Mouse (Mus musculus) cerebral cortex, adult 2 months (tissue): ENCODE results near the gene Zfp57.

Source experiments
- WGBS: fragments of 180-500 bp; shearing (Covaris S2); methylation state at CpG from one replicate; pipeline ENCODE4 v1.1.7; 2018; 5-methylcytosine and 5-hydroxymethylcytosine counted together

The Zfp57 gene

DNA sequence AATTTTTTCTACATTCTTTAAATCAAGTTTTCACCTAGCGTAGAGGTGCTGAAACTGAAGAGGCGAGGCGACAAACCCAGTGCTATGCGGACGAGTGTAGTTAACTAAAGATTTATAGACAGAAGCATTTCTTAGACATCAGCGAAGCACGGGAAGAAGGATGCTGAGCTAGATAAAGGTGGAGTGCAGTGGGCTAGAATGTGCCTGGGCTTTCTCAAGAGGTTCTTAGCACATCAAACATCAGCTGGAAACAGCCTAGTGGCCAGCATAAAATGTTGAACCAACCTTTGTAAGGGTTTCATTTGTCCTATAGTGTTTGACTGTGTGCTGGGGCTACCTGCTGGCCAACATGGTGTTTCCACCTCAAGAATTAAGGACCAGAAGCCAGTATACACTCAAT, at the start of gene Zfp57:
Gene Zfp57, plus strand, starts transcription at position 301 of the 400 bp plus-strand sequence.
- WGBS = 90% methylated on average over 7 of the region's 7 CpGs

DNA sequence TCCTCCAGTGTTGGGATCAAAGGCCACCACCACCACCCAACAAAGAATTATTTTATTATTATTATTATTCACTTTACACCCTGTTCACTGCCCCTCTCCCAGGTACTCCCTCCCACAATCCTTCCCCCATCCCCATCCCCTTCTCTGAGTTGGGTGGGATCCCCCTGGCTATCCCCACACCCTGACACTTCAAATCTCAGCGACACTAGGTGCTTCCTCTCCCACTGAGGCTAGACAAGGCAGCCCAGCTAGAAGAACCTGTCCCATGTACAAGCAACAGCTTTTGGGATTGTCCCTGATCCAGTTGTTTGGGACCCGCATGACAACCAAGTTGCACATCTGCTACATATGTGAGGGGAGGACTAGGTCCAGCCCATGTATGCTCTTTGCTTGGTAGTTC, 48.3 kb upstream of the Zfp57 start:
- 96% methylated on average over 2 of the region's 2 CpGs for WGBS

DNA sequence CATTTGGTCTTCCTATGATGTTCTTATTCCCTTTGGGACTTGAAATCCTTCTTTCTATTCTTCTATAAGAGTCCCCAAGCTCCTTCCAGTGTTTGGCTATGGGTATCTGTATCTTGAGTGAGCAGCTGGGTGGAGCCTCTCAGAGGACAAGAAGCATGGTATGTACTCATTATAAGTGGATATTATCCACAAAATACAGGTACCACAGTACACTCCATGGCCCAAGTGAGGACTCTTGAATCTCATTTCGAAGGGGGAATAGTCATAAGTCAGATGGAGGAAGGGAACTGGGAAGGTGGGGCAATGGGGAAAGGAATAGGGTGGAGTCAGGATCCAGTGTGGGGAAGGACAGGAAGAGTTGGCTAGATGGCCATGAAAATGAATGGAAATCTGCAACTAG, 47.9 kb upstream of the Zfp57 start:
- WGBS = 94% methylated on average over 1 of the region's 1 CpGs

DNA sequence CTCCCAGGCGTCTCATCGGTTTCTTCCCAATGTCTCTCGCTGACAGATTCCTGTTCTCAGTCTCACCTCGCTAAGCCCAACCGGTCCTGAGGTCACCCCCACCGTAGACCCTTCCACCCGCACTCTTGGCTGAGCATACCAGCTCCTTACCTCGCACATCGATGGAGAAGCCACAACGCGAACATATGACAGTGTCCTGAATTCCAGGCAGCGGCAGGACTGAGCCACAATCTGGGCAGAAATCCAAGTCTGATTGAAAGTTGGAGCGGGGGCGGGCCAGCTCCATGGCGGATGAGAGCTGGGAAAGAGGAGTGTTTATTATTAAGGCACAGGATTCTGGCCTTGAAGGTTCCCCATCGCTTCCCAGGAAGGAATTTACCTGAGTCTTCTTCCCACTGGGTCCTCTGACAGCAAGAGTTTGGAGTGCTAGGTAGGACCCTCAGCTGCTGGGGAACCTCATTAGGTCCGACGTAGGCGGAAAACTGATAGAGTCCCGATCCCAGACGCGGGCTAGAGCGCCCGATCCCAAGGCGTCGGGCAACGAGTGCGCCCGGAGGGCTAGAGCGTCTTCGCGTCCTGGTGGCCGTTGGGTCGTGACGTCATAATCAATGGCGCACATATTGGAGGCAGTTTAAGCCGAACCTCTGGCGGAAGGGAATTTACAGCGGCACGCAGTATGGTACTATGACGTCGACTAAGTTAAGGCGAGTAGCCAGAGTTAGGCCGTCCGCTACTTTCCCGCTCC, 42.8 kb upstream of the Zfp57 start, which contains the start of the genes Znrd1 and Znrd1as:
Gene Znrd1, minus strand, starts transcription at position 561 of the 745 bp plus-strand sequence.
Gene Znrd1as, plus strand, starts transcription at position 594 of the 745 bp plus-strand sequence.
- under 1% methylated on average over 46 of the region's 46 CpGs for WGBS

DNA sequence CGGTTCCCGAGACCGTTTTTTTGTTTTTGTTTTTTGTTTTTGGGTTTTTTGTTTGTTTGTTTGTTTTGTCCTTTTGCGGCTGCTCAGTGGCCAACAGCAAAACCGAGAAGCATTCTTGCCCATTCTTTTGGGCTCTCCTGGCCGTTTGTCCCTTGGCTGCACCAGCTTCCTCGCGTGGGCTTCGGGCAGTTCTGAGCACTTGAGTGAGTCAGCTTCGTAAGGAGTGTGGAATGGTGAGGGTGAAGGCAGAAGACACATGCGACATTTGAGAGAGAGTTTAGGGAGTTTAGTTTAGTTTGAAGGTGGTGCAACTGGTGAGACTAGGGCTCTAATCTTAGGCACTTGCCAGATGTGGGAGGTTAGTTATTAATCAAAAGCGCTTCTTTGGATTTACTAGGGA, 42.1 kb upstream of the Zfp57 start:
- 7% methylated on average over 12 of the region's 12 CpGs for whole genome bisulfite sequencing

DNA sequence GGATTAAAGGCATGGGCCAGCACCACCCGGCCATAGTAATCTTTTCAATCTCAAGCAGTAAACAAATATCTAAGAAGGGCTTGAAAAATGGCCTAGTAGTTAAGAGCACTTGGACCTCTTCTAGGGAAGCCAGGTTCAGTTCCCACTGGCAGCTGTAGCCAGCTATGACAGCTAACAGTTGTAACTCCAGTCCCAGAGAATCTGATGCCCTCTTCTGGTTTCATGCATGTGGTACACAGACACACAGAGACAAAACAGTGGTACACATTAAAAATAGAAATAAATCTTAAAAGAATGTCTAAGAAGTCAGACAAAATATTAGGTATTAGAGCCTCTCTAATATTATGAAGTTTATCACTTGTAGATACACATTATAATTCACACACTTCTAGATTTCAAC, 39.8 kb upstream of the Zfp57 start:
- 79% methylated on average over 1 of the region's 1 CpGs for WGBS

DNA sequence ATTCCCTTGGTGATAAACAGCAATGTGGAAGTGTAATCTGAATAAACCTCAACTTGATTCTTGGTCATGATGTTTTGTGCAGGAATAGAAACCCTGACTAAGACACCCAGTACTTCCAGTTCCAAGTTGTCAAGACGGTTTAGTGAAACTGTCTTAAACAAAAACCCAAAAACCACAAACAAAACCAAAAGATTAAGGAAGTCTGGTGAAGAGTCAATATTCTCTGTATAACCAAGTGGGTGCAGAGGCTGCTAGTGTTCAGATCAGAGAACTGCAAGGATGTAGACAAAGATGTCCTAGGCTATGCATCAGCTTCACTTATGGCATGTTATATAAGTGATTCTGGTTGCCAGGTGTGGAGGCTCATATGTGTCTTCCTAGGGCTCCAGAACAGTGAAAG, 34.1 kb upstream of the Zfp57 start:
- WGBS = 71% methylated on average over 1 of the region's 1 CpGs

DNA sequence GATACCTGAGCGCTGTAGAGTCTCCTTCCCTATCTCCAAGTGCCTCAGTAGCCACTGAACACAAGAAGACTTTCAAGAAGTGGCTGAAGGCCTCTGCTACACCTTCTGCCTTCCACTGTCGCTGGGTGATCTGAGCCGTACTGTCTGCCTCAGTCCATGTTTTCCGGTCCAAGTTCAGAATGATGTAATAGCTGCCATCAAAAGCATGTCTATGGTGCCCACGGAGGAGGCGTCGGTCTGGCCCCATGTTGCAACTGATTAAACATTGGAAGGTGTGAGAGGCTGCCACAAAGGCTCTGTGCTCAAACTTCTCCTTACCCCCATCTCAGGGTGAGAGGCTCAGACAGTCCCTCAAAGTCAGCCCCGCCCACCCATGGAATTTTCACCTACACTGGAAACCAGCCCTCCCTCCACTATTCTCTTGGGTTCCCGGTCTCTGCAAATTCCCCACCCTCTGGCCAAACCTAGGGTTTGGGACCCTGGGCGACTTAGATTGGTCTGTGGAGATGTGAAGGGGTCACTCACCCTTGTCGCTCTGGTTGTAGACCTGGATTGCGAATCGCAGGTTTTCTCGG, 30.6 kb upstream of the Zfp57 start:
- WGBS = 87% methylated on average over 14 of the region's 14 CpGs

DNA sequence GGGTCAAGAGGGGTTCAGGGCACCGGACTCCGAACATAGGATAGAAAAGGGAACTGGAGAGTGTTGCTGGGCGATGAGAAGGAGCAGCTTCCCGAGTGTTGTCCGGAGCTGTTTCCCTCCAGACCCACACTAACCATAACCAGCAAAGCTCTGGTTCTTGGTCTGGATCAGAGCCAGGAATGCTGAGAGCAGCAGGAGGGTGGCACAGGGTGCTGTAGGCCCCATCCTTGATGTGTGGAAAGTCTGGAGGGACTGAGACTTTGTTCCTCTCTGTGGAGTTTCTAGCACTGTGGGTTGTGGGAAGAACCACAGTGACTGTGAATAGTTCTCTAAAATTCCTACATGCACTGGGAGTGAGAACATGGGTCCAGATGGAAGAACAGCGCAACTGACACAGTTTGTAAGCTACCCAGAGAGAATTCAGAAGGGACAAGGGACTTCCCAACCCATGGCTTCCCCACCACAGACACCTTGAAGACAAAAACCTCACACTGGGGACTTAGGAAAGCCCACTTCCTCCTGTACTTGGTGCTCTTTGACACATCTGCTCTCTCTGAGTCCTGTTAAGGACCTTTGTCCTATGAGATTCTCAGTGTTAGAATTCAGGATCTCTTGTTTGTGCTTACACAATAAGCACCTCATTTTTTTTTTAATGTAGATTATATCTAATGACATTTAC, 29.7 kb upstream of the Zfp57 start:
- 75% methylated on average over 6 of the region's 6 CpGs for WGBS

DNA sequence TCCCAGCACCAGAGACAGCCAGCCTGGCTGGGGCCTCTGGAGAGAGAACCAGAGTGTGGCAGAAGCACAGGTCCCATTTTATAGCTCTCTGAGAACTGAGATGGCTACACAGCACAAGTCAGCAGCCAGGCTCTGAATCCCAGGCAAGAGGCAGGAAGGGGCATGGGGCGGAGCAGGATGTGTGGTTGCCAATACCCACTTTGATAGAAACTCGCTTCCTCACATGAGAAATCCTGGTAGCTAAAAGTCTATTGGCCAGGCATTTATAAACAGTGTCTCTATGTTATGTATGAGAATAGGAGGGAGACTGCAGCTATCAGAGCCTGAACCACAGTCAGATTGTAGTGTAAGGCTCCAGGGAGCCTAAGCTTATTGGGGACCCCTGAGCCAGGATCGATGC, 28.2 kb upstream of the Zfp57 start:
- 80% methylated on average over 3 of the region's 3 CpGs for WGBS

DNA sequence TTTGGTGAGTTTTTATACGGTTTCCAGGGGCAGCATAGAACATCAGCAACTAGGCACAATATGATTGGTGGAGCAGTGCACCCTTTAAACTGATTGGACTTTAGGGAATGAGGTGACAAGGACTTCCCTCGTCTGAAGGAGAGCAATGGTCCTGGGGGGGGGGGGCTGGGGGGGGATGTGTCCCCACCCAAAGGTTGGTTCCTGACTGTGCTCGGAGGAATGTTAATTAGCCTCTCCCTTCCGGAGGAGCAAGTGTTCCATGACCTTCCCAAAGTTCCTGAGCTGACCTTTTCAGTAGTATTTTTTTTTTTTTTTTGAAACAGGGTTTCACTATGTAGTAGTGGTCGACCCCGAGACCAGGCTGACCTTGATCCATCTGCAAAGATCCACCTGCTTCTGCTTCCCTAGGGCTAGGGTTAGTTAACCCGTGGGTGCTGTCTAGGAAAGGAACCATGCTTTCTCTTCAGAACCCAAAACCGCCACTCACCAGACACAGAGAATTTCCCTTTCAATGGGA, 27.6 kb upstream of the Zfp57 start:
- WGBS = 76% methylated on average over 8 of the region's 8 CpGs

DNA sequence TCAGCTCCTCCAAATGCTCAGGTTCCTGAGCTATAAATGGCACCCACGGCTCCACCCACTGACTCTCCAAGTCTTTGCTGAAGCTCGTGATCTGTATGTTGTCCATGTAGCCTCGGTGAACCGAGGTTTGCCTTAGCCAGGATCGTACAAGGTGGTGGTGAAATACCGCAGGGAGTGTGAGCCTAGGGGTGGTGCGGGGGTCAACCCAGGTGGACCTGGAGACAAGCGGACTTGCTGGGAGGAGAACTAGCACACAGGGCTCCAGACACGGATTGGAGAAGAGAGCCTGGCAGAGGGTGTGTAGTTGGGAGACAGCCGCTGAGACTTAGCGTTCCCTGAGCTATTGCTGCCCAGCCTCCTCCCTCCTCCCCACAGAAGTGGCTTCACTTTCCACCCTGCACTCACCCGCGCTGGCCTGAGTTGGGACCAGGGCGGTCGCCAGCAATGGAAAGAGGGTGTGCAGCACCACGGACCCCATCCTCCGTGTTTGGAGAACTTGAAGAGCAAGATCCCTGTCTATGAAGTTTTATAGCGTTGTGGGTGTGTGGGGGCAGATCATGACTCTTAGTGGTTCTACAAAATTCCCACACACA, 19.6 kb upstream of the Zfp57 start, which contains the start of gene 2410137M14Rik:
Gene 2410137M14Rik, minus strand, starts transcription at position 17 of the 593 bp plus-strand sequence.
- WGBS = 7% methylated on average over 18 of the region's 18 CpGs

DNA sequence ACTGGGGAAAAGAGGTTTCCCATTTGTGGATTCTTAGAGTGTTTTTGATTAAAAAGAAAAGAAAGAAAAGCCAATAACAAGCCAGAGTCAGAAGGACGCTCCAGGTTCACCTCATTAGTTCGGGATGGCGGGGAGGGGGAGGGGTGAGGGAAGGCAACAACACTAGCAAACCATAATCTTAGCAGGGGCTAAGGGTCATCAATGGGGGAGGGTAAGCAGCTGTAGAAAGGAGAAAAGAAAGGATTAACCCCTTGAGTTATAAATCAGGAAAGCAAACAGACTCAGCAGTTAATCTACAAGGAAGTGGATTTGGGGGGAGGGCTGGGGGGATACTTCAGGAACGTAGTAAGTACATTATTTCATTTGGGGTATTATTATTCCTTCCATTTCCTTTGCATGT, 19.1 kb upstream of the Zfp57 start:
- 17% methylated on average over 4 of the region's 4 CpGs for WGBS

DNA sequence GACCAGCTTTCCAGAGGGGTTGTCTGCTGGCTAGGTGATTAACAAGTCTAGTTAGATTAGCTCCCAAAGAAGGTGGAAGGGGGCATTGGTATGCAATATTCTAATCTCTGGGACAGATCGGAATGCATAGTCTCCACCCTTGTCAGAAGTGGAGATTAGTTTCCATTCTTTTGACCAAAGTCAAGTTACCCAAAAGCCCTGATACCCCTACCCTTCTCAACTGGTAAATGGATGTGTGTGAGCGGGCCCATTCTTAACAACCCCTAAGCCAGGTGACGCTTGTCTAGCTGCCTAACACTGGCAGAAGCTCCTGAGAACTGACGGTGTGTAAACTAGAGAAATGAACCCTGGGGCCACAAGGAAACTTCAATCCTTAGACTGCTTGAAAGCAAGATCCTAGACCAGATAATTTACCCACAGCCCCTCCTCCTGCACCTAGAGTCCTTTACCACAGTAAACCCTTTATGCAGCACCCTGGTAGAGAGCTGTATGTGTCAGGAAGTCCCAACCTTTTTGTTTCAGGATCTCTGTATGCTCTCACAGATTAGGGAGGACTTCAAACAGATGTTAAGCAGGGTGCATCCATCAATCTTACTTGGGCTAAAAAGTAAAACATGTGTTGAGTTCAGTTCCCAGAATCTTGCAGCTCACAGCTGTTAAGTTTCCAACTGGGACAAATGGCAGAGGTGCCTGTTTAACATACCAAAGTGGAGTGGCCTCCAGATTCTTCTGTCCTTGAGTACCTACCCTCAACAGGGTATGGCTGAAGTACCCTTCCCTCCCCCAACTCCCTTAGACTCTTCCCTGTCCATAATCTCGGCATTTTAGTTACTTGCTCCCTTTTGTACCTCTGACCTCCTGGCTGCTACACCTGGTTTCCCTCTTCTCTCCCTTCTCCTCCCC, 18.5 kb upstream of the Zfp57 start:
- 70% methylated on average over 5 of the region's 5 CpGs for WGBS

DNA sequence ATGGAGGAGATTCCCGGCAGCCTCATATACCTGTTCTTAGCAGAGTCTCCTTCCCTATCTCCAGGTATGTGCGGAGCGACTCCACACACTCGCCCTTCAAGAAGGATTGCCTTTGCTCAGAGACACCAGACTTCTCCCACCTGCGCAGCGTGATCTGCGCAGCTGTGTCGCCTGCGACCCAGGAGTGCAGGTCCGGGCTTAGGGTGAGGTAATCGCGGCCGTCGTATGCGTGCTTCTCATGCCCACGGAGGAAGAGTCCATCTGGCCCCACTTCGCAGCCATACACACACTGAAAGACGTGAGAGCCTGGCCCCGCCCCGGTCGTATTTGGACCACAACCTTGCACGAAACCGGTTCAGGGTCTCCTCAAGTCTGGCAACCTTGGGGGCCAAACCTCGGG, 12.5 kb upstream of the Zfp57 start:
- WGBS = 10% methylated on average over 24 of the region's 24 CpGs

DNA sequence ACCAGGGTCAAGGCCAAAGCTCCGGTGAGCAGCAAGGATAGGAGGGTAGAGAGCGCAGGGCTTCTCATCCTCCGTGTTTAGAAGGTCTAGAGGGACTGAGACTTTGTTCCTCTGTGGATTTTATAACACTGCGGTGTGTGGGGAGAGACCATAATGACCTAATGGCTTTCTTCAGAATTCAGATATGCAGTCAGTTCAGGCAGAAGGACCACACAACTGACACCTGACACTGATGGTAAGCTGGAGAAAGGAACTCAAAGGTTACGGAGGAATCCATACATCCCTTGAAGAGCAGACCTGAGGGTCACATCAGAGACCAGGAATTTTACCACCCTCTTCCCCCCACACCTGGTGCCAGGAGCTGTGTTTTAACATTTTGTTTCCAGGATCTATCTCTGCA, 11.5 kb upstream of the Zfp57 start, which contains the start of gene H2-M5:
Gene H2-M5, minus strand, starts transcription at position 101 of the 400 bp plus-strand sequence.
- WGBS = 53% methylated on average over 5 of the region's 5 CpGs

DNA sequence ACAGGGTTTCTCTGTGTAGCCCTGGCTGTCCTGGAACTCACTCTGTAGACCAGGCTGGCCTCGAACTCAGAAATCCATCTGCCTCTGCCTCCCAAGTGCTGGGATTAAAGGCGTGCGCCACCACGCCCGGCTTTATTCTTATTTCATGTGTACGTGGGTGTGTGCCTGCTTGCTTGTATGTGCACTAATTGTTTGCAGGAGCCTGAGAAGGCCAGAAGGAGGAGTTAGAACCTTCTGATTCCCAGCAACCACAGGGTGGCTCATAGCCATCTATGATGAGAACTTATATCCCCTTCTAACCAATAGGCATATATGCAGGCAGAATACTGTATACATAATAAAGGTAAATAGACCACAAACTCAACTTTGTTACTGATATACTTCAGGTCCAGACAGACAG, 10.3 kb upstream of the Zfp57 start:
- 90% methylated on average over 6 of the region's 6 CpGs for WGBS

DNA sequence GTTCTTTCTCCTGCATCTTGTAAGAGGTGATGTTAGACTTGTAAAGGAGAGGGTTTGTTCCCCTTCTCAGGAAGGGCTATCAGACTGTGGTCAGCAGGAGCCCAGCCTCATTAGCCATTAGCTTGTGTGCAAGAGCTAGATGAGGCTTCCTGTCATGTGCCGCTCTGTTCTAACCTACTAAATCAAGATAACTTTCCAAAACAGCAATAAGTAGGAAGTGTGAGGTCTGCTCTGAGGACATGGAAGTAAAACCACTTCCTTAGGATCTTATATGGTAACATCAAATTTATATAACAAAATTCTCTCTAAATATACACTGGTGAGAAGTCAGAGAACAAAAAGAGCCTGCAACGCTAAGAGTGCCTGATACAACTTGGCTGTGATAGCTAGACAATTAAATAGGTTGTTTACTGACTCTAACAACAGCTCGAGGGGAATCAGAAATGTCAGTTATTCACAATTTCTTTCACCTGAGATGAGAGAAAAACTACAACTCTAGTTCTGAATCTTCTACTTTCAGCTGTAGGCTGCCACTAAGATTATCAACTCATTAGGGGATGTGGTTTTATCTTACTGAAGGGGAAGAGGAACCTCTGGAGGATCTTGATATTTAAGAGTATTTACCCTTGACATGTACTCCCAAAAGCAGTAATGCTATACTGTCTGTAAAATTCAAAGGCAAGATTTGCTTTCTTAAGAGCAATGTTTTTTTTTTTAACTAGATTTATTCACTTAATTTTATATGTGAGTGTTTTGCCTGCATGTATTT, 8.4 kb upstream of the Zfp57 start:
- 41% methylated on average over 3 of the region's 3 CpGs for WGBS

DNA sequence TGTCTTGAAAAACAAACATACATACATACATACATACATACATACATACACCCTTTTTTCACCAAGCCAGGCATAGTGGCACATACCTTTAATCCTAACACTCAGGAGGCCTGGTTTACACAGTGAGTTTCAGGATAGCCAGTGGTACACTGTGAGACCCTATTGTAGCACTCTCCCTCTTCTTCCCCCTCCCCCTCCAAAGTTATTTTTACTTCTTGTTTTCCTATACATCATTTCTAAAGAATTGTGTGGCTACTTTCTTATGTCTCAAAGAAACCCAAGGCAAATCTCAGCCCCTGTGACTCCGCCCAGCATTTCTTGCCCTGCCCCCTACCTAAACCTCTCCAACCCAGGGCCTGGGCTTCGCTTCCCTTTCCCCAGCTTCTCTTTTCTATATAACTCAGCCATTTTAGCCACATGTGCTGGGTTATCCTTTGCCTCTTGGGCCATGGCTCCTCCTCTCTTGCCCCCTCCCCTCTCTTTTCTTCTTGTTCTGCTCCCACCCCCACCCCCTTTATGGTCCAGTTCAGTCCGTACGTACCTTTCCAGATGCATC, 7.1 kb upstream of the Zfp57 start:
- whole genome bisulfite sequencing = 91% methylated on average over 4 of the region's 4 CpGs

DNA sequence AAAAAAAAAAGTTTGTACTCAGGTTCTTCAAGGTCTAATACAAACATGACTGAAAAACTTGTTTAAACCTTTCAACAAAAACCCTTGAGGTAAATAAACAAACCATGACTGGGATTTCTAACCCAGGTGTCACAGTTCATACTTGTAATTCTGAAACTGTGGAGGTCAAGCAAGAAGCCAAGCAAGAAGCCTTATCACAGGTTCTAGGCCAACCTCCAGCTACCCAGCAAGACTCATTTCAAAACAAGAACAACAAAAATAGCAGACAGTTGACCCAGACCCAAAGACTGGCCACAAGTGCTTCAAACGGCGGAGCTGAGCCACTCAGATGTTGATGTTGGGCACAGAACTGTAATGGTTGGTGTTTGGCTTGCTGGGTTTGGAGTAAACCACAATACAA, 6.4 kb upstream of the Zfp57 start:
- WGBS = 77% methylated on average over 2 of the region's 2 CpGs
